Mouse (Mus musculus) 3134 (cell line): Measurements from ENCODE around the gene Ccr1.
"Not testable (repeated sequence)": the region's sequence is repeated elsewhere in the genome, so short reads cannot be mapped to it uniquely, and the experiment has no call there.

Experiments used
- DNase-seq: peaks from one replicate; pipeline ENCODE4 v3.0.0-alpha.2; 2011; ENCODE audit warnings: low spot score; ENCODE audit not compliant: insufficient read length; ENCODE audit errors: extremely low read depth

The Ccr1 gene

GRCm38 (mm10) chr9:123968290-123968912 lies at the start of gene Ccr1:
Gene Ccr1 (minus strand): TSS chr9:123968692.
- no peak for DNase-seq

- DNase-seq = no peak
Measured at GRCm38 (mm10) chr9:124016048-124016447, 47.6 kb upstream of the Ccr1 start.

GRCm38 (mm10) chr9:124014985-124015652 lies 46.6 kb upstream of the Ccr1 start:
- DNase-seq = no peak

- DNase-seq = no peak
Measured at GRCm38 (mm10) chr9:124013270-124013669, 44.8 kb upstream of the Ccr1 start.

GRCm38 (mm10) chr9:124012691-124013090 lies 44.2 kb upstream of the Ccr1 start:
- no peak for DNase-seq

- DNase-seq = no peak
Measured at GRCm38 (mm10) chr9:123999784-124000183, 31.3 kb upstream of the Ccr1 start.

- no peak for DNase-seq
Measured at GRCm38 (mm10) chr9:123997719-123998118, 29.2 kb upstream of the Ccr1 start.

GRCm38 (mm10) chr9:123991312-123991906 lies 22.9 kb upstream of the Ccr1 start:
- no peak for DNase-seq

- no peak for DNase-seq
Measured at GRCm38 (mm10) chr9:123989671-123990070, 21.2 kb upstream of the Ccr1 start.

- DNase-seq = no peak
Measured at GRCm38 (mm10) chr9:123986217-123986616, 17.7 kb upstream of the Ccr1 start.

- DNase-seq = no peak
Measured at GRCm38 (mm10) chr9:123984943-123985342, 16.5 kb upstream of the Ccr1 start.

- DNase-seq = no peak
Measured at GRCm38 (mm10) chr9:123982720-123983119, 14.2 kb upstream of the Ccr1 start.

- no peak for DNase-seq
Measured at GRCm38 (mm10) chr9:123981909-123982308, 13.4 kb upstream of the Ccr1 start.

- not testable (repeated sequence) for DNase-seq
Measured at GRCm38 (mm10) chr9:123980858-123981475, 12.5 kb upstream of the Ccr1 start.

- DNase-seq = no peak
Measured at GRCm38 (mm10) chr9:123978308-123978707, 9.8 kb upstream of the Ccr1 start, which contains the start of gene Ccr1l1. Gene Ccr1l1 (minus strand): TSS chr9:123978408.

- DNase-seq = no peak
Measured at GRCm38 (mm10) chr9:123976876-123977663, 8.6 kb upstream of the Ccr1 start.

GRCm38 (mm10) chr9:123975630-123976029 lies 7.1 kb upstream of the Ccr1 start:
- DNase-seq = no peak

GRCm38 (mm10) chr9:123966858-123967495 lies 1.5 kb downstream of the Ccr1 start:
- not testable (repeated sequence) for DNase-seq

GRCm38 (mm10) chr9:123964776-123965175 lies 3.7 kb downstream of the Ccr1 start:
- DNase-seq = no peak

- DNase-seq = no peak
Measured at GRCm38 (mm10) chr9:123960161-123960560, 8.3 kb downstream of the Ccr1 start.
